ENCODE assay signal across 23 mouse cellular contexts in the genomic region with DNA sequence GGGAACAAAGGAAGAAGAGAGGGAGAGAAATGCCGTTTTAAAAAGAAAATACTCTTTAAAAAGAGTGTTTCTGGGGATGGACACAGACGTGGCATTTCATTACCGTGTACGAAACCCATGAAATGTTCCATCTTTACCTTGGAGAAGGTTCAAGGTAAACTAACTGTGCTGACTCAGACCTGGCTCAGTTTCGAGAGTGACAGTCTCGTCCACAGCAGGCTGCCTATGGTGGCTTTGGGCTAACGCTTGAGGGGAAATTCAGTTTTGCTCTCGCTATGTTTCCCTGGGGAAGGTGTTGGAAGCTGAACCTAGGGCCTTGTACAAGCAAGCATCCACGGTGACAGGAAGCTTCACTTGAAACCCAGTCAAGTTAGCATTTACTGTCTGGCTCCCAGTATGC. TPM values are rescaled to one million over a fixed set of nuclear protein-coding genes. Genes with fewer than 3 reads are reported as not detected.
A peak's percentile ranks its signal among the peaks of the same experiment; 100 is the strongest.
DNase-seq lines count a peak whose midpoint lies in the region; ATAC-seq and TF ChIP-seq lines count a peak whose summit lies in the region.
"Had no signal": no experiment of that assay in that cellular context is flagged by ENCODE, and none has a peak within 500 bp of the region (broad histone marks: within the 10 kb centered on the region; RNA-seq: fewer than 3 reads in every experiment).

No protein-coding gene starts in this region.

- peaks cover 9% of the 10 kb centered on the region; the same call in 1 of the 2 replicates for H3K9me3 ChIP-seq in liver, embryonic 12.5 days (replicated peaks)
- peaks cover 5% of the 10 kb centered on the region; the same call in 1 of the 2 replicates for H3K9me3 ChIP-seq in E14TG2a.4 (ENCODE audit: low read length)
- H3K9me3 ChIP-seq in limb, embryonic 15.5 days: no peaks in the 10 kb centered on the region; the same call in 1 of the 2 replicates
- peaks cover 6% of the 10 kb centered on the region; the same call in 1 of the 2 replicates for H3K9me3 ChIP-seq in heart, embryonic 12.5 days (replicated peaks)
- H3K9me3 ChIP-seq: heart, embryonic 15.5 days; hindbrain, embryonic 12.5 days; stomach, embryonic 15.5 days had no signal

- no peak for ATAC-seq in liver, embryonic 12.5 days
- ATAC-seq in limb, embryonic 15.5 days (ENCODE audit: insufficient number of reproducible peaks, low FRiP score, low TSS enrichment, low read depth): 0 out of 2 replicates have a peak, but pooled peaks have one; percentile 33
- no peak for ATAC-seq in heart, embryonic 12.5 days (ENCODE audit: insufficient number of reproducible peaks, low FRiP score)
- ATAC-seq: forebrain, embryonic 16.5 days; intestine, embryonic 16.5 days had no signal

- peak; percentile 92 for DNase-seq in liver, adult 2 months (ENCODE audit: extremely low read depth, low read depth, low spot score)
- DNase-seq in adrenal gland, postnatal 14 days: peak; percentile 54
- DNase-seq in layer of hippocampus, adult 9-11 months: no peak
- DNase-seq in kidney, adult 18-20 months: no peak
- DNase-seq: B cell, adult 2 months; cerebellum, postnatal 14 days; liver; lung, postnatal 10 days; midbrain, embryonic 14.5 days; thymus, adult 2 months had no signal

- no peaks in the 10 kb centered on the region for H3K79me2 ChIP-seq in liver, adult 2 months (ENCODE audit: control insufficient read depth, insufficient read depth, low read length)

- no peaks in the 10 kb centered on the region for H3K27me3 ChIP-seq in liver, adult 2 months (ENCODE audit: control insufficient read depth, insufficient read depth, low read length)
- 0 out of 2 replicates have a peak, but pooled peaks cover 5% of the 10 kb centered on the region for H3K27me3 ChIP-seq in liver, embryonic 12.5 days (replicated peaks)
- H3K27me3 ChIP-seq in E14TG2a.4 (ENCODE audit: insufficient read depth, low read length): no peaks in the 10 kb centered on the region
- H3K27me3 ChIP-seq in limb, embryonic 15.5 days: no peaks in the 10 kb centered on the region
- no peaks in the 10 kb centered on the region for H3K27me3 ChIP-seq in heart, embryonic 12.5 days (replicated peaks)
- H3K27me3 ChIP-seq: heart, embryonic 15.5 days; hindbrain, embryonic 12.5 days; stomach, embryonic 15.5 days had no signal

- H3K27ac ChIP-seq in liver, adult 2 months (replicated peaks; ENCODE audit: insufficient read depth, low read depth, low read length): peak overlapping the region; percentile 99
- no peak overlapping the region for H3K27ac ChIP-seq in liver, embryonic 12.5 days
- peak overlapping the region; percentile 69; the same call in 1 of the 2 replicates for H3K27ac ChIP-seq in limb, embryonic 15.5 days
- no peak overlapping the region for H3K27ac ChIP-seq in heart, embryonic 12.5 days (ENCODE audit: poor library complexity, severe bottlenecking)
- H3K27ac ChIP-seq: heart, embryonic 15.5 days; hindbrain, embryonic 12.5 days; left cerebral cortex, adult 2 months; macrophage had no signal

- WGBS in liver, adult 2 months: 26% methylated on average over 9 of the region's 9 CpGs
- WGBS in liver, embryonic 12.5 days (ENCODE audit: insufficient replicate concordance): 72% methylated on average over 9 of the region's 9 CpGs
- 58% methylated on average over 9 of the region's 9 CpGs for WGBS in limb, embryonic 15.5 days
- 72% methylated on average over 9 of the region's 9 CpGs for WGBS in heart, embryonic 12.5 days

- H3K4me3 ChIP-seq in liver, adult 2 months (ENCODE audit: insufficient read depth, low read depth, low read length): no peak overlapping the region
- no peak overlapping the region for H3K4me3 ChIP-seq in liver, embryonic 12.5 days
- 0 out of 2 replicates have a peak overlapping the region, but pooled peaks have one; percentile 7 for H3K4me3 ChIP-seq in E14TG2a.4 (replicated peaks; ENCODE audit: low read length)
- no peak overlapping the region for H3K4me3 ChIP-seq in limb, embryonic 15.5 days
- no peak overlapping the region for H3K4me3 ChIP-seq in heart, embryonic 12.5 days
- H3K4me3 ChIP-seq: erythroblast, embryonic 14.5 days; heart, embryonic 15.5 days; hindbrain, embryonic 12.5 days; left cerebral cortex, adult 2 months; stomach, embryonic 15.5 days had no signal

- no peak for TF ChIP-seq POLR2A in liver, adult 2 months (IDR thresholded peaks at IDR 0.05; ENCODE audit: extremely low read depth, insufficient read depth, low read length)

- H3K36me3 ChIP-seq in liver, adult 2 months (ENCODE audit: control insufficient read depth, insufficient read depth, low read length): no peaks in the 10 kb centered on the region
- H3K36me3 ChIP-seq in liver, embryonic 12.5 days: no peaks in the 10 kb centered on the region
- H3K36me3 ChIP-seq in E14TG2a.4 (ENCODE audit: insufficient read depth, low read length): peaks cover 27% of the 10 kb centered on the region
- no peaks in the 10 kb centered on the region for H3K36me3 ChIP-seq in limb, embryonic 15.5 days
- no peaks in the 10 kb centered on the region for H3K36me3 ChIP-seq in heart, embryonic 12.5 days
- H3K36me3 ChIP-seq: G1E; heart, embryonic 15.5 days; hindbrain, embryonic 12.5 days; stomach, embryonic 15.5 days had no signal

- no peak for TF ChIP-seq CTCF in liver, adult 2 months (IDR thresholded peaks at IDR 0.05; ENCODE audit: low read depth, low read length)
- no peak for TF ChIP-seq CTCF in E14TG2a.4 (conservative IDR thresholded peaks at IDR 0.05; ENCODE audit: low read length)

- peaks cover 26% of the 10 kb centered on the region for H3K4me1 ChIP-seq in liver, adult 2 months (ENCODE audit: control insufficient read depth, insufficient read depth, low read length)
- H3K4me1 ChIP-seq in liver, embryonic 12.5 days: no peaks in the 10 kb centered on the region
- peaks cover 63% of the 10 kb centered on the region for H3K4me1 ChIP-seq in E14TG2a.4 (replicated peaks; ENCODE audit: low read depth, low read length)
- peaks cover 27% of the 10 kb centered on the region for H3K4me1 ChIP-seq in limb, embryonic 15.5 days
- H3K4me1 ChIP-seq in heart, embryonic 12.5 days (replicated peaks): 0 out of 2 replicates have a peak, but pooled peaks cover 4% of the 10 kb centered on the region

- H3K4me2 ChIP-seq in liver, embryonic 12.5 days: no peak overlapping the region
- no peak overlapping the region; the same call in 1 of the 2 replicates for H3K4me2 ChIP-seq in limb, embryonic 15.5 days
- H3K4me2 ChIP-seq in heart, embryonic 12.5 days: no peak overlapping the region
- H3K4me2 ChIP-seq: heart, embryonic 15.5 days; hindbrain, embryonic 12.5 days; stomach, embryonic 15.5 days had no signal

- peak overlapping the region; percentile 75 for H3K9ac ChIP-seq in liver, adult 2 months (ENCODE audit: low read depth, low read length)
- H3K9ac ChIP-seq in liver, embryonic 12.5 days: no peak overlapping the region
- H3K9ac ChIP-seq in limb, embryonic 15.5 days: no peak overlapping the region
- H3K9ac ChIP-seq in heart, embryonic 12.5 days: no peak overlapping the region
- H3K9ac ChIP-seq: heart, embryonic 15.5 days; hindbrain, embryonic 12.5 days; stomach, embryonic 15.5 days had no signal

RNA-seq across cellular contexts. Expression of a gene that starts 22.3 kb away (rescaled TPM):
- total RNA-seq in liver, adult 2 months (2014; rRNA removed): 12.0 and 12.1 TPM in 2 replicates
- 9.8 and 12.5 TPM in 2 replicates for polyA plus RNA-seq in liver, adult 2 months (2012; rRNA removed)
- polyA plus RNA-seq in liver, embryonic 12.5 days (2016; fragmentation: Nextera tagmentation; extraction: Ambion mirVana): 39.8 and 41.1 TPM in 2 replicates
- 28.7 and 44.7 TPM in 2 replicates for total RNA-seq in adrenal gland, postnatal 14 days (2021)
- polyA plus RNA-seq in limb, embryonic 15.5 days (2015; fragmentation: Nextera tagmentation; extraction: Ambion mirVana): 7.6 and 8.7 TPM in 2 replicates
- 12.4 and 14.0 TPM in 2 replicates for polyA plus RNA-seq in heart, embryonic 12.5 days (2016; fragmentation: Nextera tagmentation; extraction: Ambion mirVana)

Comparison
In these comparisons a context has a peak if more than half of its experiments do, and no peak if none do; other contexts are left out.
1. H3K27ac ChIP-seq: peak in liver, adult 2 months (single experiment) and limb, embryonic 15.5 days (single experiment); none in liver, embryonic 12.5 days (single experiment) and heart, embryonic 12.5 days (single experiment).
2. DNase-seq: peak in liver, adult 2 months (single experiment) and adrenal gland, postnatal 14 days (single experiment); none in layer of hippocampus, adult 9-11 months (single experiment) and kidney, adult 18-20 months (single experiment).